Mouse (Mus musculus) liver, embryonic 11.5 days (tissue): ENCODE results near the gene Clip2. TPM values are rescaled to one million over a fixed set of nuclear protein-coding genes. Genes with fewer than 3 reads are reported as not detected.

Source experiments
- ATAC-seq: fragments of 200-750 bp; cut with Nextera tagmentation; replicated peaks from 2 replicates; pipeline ENCODE4 v1.8.0; 2017; ENCODE audit warnings: moderate number of reproducible peaks, mild to moderate bottlenecking, moderate TSS enrichment, moderate library complexity; ENCODE audit not compliant: low FRiP score
- DNase-seq: peaks from one replicate; pipeline ENCODE4 v3.0.0-alpha.2; 2017; ENCODE audit warnings: low spot score
- H3K27ac ChIP-seq: fragments of 300-500 bp; sonication (generic); 2 replicates; pipeline ENCODE4 v1.5.1; 2014; ENCODE audit warnings: mild to moderate bottlenecking, low read depth, low read length, control low read depth
- H3K27me3 ChIP-seq: fragments of 300-500 bp; sonication (generic); replicated peaks from 2 replicates; pipeline ENCODE4 v1.6.1; 2014; ENCODE audit warnings: low read length, mixed read lengths; ENCODE audit not compliant: control insufficient read depth, insufficient read depth
- H3K36me3 ChIP-seq: fragments of 300-500 bp; sonication (generic); 2 replicates; pipeline ENCODE4 v1.6.1; 2014; ENCODE audit warnings: mild to moderate bottlenecking, low read length, moderate library complexity, mixed read lengths; ENCODE audit not compliant: control insufficient read depth, insufficient read depth
- H3K4me1 ChIP-seq: fragments of 300-500 bp; sonication (generic); replicated peaks from 2 replicates; pipeline ENCODE4 v1.6.1; 2014; ENCODE audit warnings: low read length, mixed read lengths; ENCODE audit not compliant: control insufficient read depth, insufficient read depth
- H3K4me2 ChIP-seq: fragments of 300-500 bp; sonication (generic); 2 replicates; pipeline ENCODE4 v1.6.1; 2014; ENCODE audit warnings: mild to moderate bottlenecking, control low read depth, moderate library complexity
- H3K4me3 ChIP-seq: fragments of 300-500 bp; sonication (generic); 2 replicates; pipeline ENCODE4 v1.5.1; 2014; ENCODE audit warnings: low read depth, low read length, control low read depth
- H3K9ac ChIP-seq: fragments of 300-500 bp; sonication (generic); 2 replicates; pipeline ENCODE4 v1.6.1; 2014; ENCODE audit warnings: low read depth, low read length, control low read depth
- H3K9me3 ChIP-seq: fragments of 300-500 bp; sonication (generic); 2 replicates; pipeline ENCODE4 v1.6.1; 2016; ENCODE audit warnings: low read length, inconsistent platforms, mixed read lengths; ENCODE audit not compliant: control insufficient read depth
- WGBS: fragments of 180-500 bp; shearing (Covaris S2); extraction: QIAGEN DNeasy Blood & Tissue Kit; methylation state at CpG from one replicate; pipeline ENCODE4 v1.1.7; 2014; 5-methylcytosine and 5-hydroxymethylcytosine counted together
- polyA plus RNA-seq: library from polyadenylated mRNA; unstranded; fragments of >200 nt; fragmentation: Nextera tagmentation; extraction: Ambion mirVana; gene quantifications from 2 replicates; pipeline ENCODE4 v1.2.1, GENCODE M21; 2014

The Clip2 gene
- polyA plus RNA-seq, 1 experiment from 2014 or later = 1.7 TPM

DNA sequence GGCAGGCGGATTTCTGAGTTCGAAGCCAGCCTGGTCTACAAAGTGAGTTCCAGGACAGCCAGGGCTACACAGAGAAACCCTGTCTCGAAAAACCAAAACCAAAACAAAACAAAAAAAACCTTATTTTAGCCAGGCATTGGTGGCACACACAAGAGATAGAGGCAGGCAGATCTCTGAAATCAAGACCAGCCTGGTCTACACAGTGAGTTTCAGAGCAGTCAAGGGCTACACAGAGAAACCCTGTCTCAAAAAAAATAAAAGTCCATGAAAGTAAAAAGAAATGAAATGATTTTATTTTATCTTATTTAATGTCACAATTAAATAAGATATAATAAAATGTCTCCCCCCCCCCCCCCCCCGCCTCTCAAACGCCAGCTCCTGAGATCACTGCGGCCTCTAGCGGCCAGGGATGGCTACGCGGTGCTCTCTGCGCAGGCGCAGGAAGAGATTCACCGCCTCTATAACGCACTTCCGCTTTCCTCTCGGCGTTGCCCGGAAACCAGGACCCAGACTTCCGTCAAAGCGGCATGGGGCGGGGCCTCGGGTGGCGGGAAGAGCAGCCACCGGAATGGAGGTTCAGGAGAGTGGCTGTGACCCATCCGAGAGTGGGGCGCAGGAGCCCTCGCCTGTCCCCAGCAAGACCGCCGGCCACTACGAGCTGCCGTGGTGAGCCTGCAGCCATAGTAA lies 30.1 kb upstream of the Clip2 start:
- Histone ChIP-seq H3K9me3 (no peaks in the 10 kb centered on the region), H3K4me1 (peaks cover 11% of the 10 kb centered on the region), H3K27ac (peak overlapping the region; percentile 23; the same call in 1 of the 2 replicates), H3K4me2 (peak overlapping the region; percentile 71), H3K27me3 (no peaks in the 10 kb centered on the region), H3K4me3 (peak overlapping the region; percentile 68), H3K9ac (peak overlapping the region; percentile 84), H3K36me3 (0 out of 2 replicates have a peak, but pooled peaks cover 3% of the 10 kb centered on the region)
- ATAC-seq = peak; percentile 92
- peak; percentile 94 for DNase-seq
- WGBS = 8% methylated on average over 29 of the region's 30 CpGs

DNA sequence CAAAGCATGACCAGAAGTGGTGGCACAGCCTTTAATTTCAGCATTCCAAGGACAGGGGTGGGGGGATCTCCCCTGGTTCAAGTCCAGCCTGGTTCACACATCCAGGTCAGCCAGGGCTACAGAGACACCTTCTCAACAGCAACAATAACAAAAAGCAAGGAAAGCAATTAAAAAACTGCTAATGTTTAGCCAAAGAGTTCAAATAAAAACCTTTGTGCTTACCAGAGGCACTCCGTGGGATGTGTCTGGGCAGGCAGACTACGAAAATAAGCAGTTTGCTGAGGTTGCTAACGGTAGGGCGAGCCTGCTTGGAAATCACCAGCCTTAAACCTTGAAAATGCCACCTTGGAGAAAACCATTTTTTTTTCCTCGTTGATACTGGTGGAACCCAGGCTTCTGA lies 28.9 kb upstream of the Clip2 start, which contains the start of gene Rfc2:
Rfc2 (plus strand) TSS at position 221 of the 400 bp plus-strand sequence.
- Histone ChIP-seq H3K4me1 (peaks cover 11% of the 10 kb centered on the region), H3K4me2 (no peak within 1 kb of the TSS), H3K4me3 (no peak within 1 kb of the TSS), H3K9me3 (no peaks in the 10 kb centered on the region), H3K36me3 (no peaks in the 10 kb centered on the region), H3K9ac (no peak within 1 kb of the TSS), H3K27me3 (no peaks in the 10 kb centered on the region), H3K27ac (no peak within 1 kb of the TSS)
- no peak for DNase-seq
- ATAC-seq = no peak
- WGBS = 88% methylated on average over 5 of the region's 5 CpGs

DNA sequence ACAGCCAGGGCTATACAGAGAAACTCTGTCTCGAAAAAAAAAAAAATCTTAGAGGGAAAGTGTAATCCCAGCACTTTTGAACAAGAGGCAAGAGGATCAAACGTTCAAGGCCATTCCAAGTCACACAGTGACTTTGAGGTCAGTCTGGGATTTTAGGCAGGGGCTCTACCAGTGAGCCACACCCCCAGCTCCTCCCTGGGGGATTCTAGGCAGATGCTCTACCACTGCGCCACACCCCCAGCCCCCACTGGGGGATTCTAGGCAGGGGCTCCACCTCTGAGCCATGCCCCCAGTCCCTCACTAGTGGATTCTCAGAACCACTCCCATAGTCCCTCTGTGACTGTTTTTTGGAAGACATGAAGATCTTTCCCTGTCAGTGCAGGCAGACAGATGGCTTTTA lies 26.9 kb upstream of the Clip2 start:
- ATAC-seq = no peak
- DNase-seq = no peak
- 70% methylated on average over 3 of the region's 3 CpGs for WGBS
- Histone ChIP-seq H3K27ac (no peak overlapping the region), H3K4me2 (no peak overlapping the region), H3K27me3 (no peaks in the 10 kb centered on the region), H3K9me3 (no peaks in the 10 kb centered on the region), H3K4me1 (peaks cover 4% of the 10 kb centered on the region; the same call in 1 of the 2 replicates), H3K36me3 (no peaks in the 10 kb centered on the region), H3K4me3 (no peak overlapping the region), H3K9ac (no peak overlapping the region)

DNA sequence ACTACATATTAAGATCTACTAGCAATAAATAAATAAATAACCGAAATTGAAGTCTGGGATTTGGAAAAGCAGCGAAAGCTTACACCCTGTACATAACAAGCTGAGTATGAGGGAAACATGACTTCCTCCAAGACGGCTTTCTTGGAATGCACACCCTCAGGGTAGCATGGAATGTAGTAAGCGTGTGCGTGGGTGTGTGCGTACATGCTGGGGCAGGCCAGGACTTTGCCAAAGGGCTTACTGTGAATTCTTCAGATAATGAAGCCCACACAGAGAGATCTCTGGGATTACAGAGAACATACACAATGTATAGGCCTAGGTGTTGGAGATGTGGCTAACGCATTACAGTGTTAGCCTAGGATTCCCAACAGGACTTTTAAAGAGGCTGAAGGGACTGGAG lies 25.3 kb upstream of the Clip2 start:
- Histone ChIP-seq H3K4me2 (no peak overlapping the region), H3K9ac (no peak overlapping the region), H3K9me3 (no peaks in the 10 kb centered on the region), H3K4me1 (peaks cover 1% of the 10 kb centered on the region; the same call in 1 of the 2 replicates), H3K4me3 (no peak overlapping the region), H3K36me3 (no peaks in the 10 kb centered on the region), H3K27ac (no peak overlapping the region), H3K27me3 (no peaks in the 10 kb centered on the region)
- DNase-seq (no peak), ATAC-seq (no peak)
- 87% methylated on average over 7 of the region's 7 CpGs for WGBS

DNA sequence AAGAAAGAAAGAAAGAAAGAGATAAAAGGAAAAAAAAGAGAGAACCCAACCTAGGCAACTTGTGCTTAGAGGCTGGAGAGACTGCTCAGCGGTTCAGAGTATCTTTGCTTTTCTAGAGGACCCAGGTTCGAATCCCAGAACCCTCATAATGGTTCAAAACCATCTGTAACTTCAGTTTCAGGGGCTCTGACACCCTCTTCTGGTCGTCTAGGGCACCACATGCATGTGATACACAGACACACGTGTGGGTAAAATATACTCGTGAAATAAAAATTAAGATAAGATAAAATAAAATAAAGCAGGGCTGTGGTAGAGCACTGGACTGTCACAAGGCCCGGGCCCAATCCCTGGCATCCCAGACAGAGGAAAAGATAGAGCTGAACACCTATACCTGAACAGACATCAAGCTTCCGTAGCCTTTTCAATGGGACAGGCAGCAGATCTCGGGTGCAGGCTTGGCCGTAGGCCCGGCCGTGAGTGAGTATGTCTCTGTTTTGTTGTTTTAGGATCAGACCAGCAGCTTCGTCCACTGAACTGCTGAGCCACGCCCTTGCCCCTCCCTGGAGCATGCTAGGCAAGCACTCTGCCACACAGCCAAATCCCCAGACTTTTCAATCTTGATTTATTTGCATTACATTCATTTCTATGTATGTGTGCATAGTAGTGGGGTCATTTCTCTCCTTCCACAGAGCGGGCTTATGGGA lies 24.4 kb upstream of the Clip2 start:
- WGBS = 74% methylated on average over 14 of the region's 14 CpGs
- ATAC-seq = no peak
- H3K4me2 ChIP-seq = no peak overlapping the region

DNA sequence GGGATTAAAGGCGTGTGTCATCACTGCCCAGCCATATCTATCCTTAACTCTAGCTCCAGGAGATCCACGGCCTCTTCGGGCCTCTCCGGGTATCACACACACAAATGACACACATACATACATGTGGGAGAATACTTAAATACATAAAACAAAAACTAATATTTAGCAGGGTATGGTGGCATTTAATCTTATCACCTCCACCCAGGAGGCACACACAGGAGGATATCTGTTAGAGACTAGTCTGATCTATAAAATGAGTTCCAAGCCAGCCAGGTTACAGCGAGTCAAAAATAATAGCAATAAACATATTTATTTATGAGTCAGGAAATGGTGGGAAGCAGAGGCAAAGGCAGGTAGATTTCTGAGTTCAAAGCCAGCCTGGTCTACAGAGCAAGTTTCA lies 23.6 kb upstream of the Clip2 start:
- Histone ChIP-seq H3K27me3 (no peaks in the 10 kb centered on the region), H3K4me3 (no peak overlapping the region), H3K4me2 (no peak overlapping the region), H3K27ac (no peak overlapping the region), H3K9me3 (no peaks in the 10 kb centered on the region), H3K36me3 (no peaks in the 10 kb centered on the region), H3K9ac (no peak overlapping the region), H3K4me1 (peaks cover 6% of the 10 kb centered on the region; the same call in 1 of the 2 replicates)
- DNase-seq = no peak
- ATAC-seq = no peak
- WGBS = 87% methylated on average over 5 of the region's 5 CpGs

More for the DNA sequence above, 24.4 kb upstream of the Clip2 start:
- Histone ChIP-seq H3K27ac (no peak overlapping the region), H3K27me3 (no peaks in the 10 kb centered on the region), H3K36me3 (no peaks in the 10 kb centered on the region), H3K9ac (no peak overlapping the region), H3K4me3 (no peak overlapping the region), H3K9me3 (no peaks in the 10 kb centered on the region), H3K4me1 (peaks cover 6% of the 10 kb centered on the region; the same call in 1 of the 2 replicates)
- DNase-seq = no peak

DNA sequence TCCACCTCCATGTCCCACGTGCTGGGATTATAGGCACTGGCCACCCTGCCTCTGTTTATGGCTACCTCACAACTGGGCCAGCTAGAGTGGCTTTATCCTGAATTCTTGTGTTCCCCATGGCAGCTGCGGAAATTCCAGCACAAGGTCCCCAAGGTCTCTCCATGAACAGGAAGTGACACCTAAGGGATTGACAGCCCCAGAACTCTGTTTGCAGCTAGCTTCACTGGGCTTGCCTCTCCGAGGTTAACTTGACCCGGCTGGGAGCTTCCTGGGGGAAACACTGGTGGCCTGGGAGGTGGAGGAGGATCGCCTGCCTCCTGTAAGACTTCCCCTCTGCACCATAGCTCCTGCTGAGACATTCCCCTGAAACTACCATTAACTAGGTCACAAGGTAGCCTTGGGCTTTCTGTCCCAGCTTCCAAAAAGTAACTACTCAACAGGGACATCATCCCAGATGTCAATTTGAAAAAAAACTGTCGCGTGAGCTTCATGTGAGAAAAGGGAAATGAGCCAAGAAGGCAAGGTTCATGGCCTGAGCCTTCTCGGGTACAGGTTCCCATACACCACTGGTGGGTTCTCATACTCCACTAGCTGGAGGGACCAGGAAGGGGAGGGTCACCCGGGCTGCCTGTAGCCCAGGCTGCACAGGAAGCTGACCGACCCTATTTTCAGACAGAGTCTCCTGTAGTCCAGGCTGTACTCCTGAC lies 20.4 kb upstream of the Clip2 start:
- WGBS = 25% methylated on average over 10 of the region's 10 CpGs
- Histone ChIP-seq H3K4me3 (peak overlapping the region; percentile 57), H3K9ac (peak overlapping the region; percentile 50), H3K9me3 (no peaks in the 10 kb centered on the region), H3K4me1 (peaks cover 6% of the 10 kb centered on the region; the same call in 1 of the 2 replicates), H3K4me2 (peak overlapping the region; percentile 92), H3K27me3 (no peaks in the 10 kb centered on the region), H3K36me3 (no peaks in the 10 kb centered on the region), H3K27ac (peak overlapping the region; percentile 40; the same call in 1 of the 2 replicates)
- ATAC-seq (no peak), DNase-seq (no peak)

DNA sequence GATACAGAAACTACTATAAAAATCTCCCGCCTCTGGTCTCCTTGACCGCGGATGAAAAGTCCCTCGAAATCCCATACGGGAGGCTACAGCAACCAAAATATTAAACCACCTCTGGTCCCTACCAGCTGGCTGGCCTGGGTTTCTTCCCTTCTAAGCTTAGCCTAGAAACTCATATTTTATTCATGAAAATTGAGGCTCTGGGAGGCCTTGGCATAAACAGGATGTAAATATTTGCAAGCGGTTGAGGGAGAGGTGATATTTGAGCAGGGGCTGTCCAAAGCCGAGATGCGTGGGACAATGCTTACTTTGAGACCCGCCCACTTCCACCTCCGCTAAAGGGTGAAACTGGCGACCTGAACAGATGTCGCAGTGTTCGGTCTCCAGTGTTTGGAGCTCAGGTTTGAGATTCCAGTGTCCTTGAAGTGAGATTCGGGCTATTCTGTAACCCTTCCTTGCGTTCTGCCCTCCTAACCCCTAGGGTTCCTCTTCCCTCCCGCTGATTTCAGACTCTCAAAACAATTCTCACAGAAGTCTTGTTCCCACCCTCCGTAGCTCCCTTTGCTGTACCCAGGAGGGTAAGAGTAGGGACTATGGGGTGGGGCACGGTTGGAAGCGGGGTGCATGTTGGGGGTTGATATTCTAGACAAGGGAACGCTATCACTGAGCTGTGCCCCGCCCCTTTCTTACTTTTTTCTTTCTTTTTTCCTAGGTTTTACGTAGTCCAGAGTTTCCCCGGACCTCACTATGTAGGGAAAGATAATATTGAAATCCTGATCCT lies 19.7 kb upstream of the Clip2 start:
- Histone ChIP-seq H3K27me3 (no peaks in the 10 kb centered on the region), H3K9ac (peak overlapping the region; percentile 50), H3K4me3 (peak overlapping the region; percentile 57), H3K4me2 (peak overlapping the region; percentile 92), H3K4me1 (peaks cover 6% of the 10 kb centered on the region; the same call in 1 of the 2 replicates), H3K36me3 (no peaks in the 10 kb centered on the region), H3K27ac (peak overlapping the region; percentile 40; the same call in 1 of the 2 replicates), H3K9me3 (no peaks in the 10 kb centered on the region)
- DNase-seq = peak; percentile 66
- WGBS = 1% methylated on average over 23 of the region's 23 CpGs
- ATAC-seq = peak; percentile 68
